Mouse (Mus musculus) MEL-GATA-1-ER (cell line): ENCODE results near the gene Otop3.
"Not testable (repeated sequence)": the region's sequence is repeated elsewhere in the genome, so short reads cannot be mapped to it uniquely, and the experiment has no call there.

ENCODE experiments used
- DNase-seq: peaks from one replicate; pipeline ENCODE4 v3.0.0-alpha.2; 2012; ENCODE audit warnings: low read depth; ENCODE audit errors: extremely low read depth

Gene Otop3

GRCm38 (mm10) chr11:115366039-115366705 lies 31.6 kb downstream of the Otop3 start:
- DNase-seq = no peak

- DNase-seq = no peak
These were observed 32.3 kb downstream of the Otop3 start for GRCm38 (mm10) chr11:115366706-115367394.

GRCm38 (mm10) chr11:115367395-115367944 lies 32.9 kb downstream of the Otop3 start, which contains the start of gene Hid1:
Hid1 (minus strand) TSS chr11:115367756.
- no peak for DNase-seq

GRCm38 (mm10) chr11:115370368-115370767 lies 35.8 kb downstream of the Otop3 start:
- DNase-seq = no peak

GRCm38 (mm10) chr11:115371354-115371753 lies 36.8 kb downstream of the Otop3 start:
- no peak for DNase-seq

GRCm38 (mm10) chr11:115372015-115372414 lies 37.5 kb downstream of the Otop3 start:
- DNase-seq = no peak

- no peak for DNase-seq
These were observed 38.2 kb downstream of the Otop3 start for GRCm38 (mm10) chr11:115372737-115373136.

- DNase-seq = no peak
These were observed 39.5 kb downstream of the Otop3 start for GRCm38 (mm10) chr11:115373805-115374694.

GRCm38 (mm10) chr11:115374695-115375425 lies 40.3 kb downstream of the Otop3 start:
- DNase-seq = no peak

- DNase-seq = no peak
These were observed 42.2 kb downstream of the Otop3 start for GRCm38 (mm10) chr11:115376722-115377121.

- no peak for DNase-seq
These were observed 42.7 kb downstream of the Otop3 start for GRCm38 (mm10) chr11:115377254-115377653.

GRCm38 (mm10) chr11:115377854-115378253 lies 43.3 kb downstream of the Otop3 start:
- DNase-seq = no peak

- DNase-seq = no peak
These were observed 46.7 kb downstream of the Otop3 start for GRCm38 (mm10) chr11:115381276-115381675.

- DNase-seq = no peak
These were observed 47.4 kb downstream of the Otop3 start, which contains the start of gene Cdr2l for GRCm38 (mm10) chr11:115381743-115382539. Cdr2l (plus strand) TSS chr11:115381916.

- DNase-seq = no peak
These were observed 48.4 kb downstream of the Otop3 start for GRCm38 (mm10) chr11:115382891-115383290.

GRCm38 (mm10) chr11:115383701-115384474 lies 49.4 kb downstream of the Otop3 start:
- peak; percentile 68 for DNase-seq

GRCm38 (mm10) chr11:115384587-115384986 lies 50.1 kb downstream of the Otop3 start:
- DNase-seq = no peak

GRCm38 (mm10) chr11:115386859-115387258 lies 52.3 kb downstream of the Otop3 start:
- not testable (repeated sequence) for DNase-seq

GRCm38 (mm10) chr11:115391358-115391757 lies 56.8 kb downstream of the Otop3 start:
- no peak for DNase-seq
